Mouse (Mus musculus) fat pad, adult 2 months (tissue): Measurements from ENCODE around the gene Shank2.

ENCODE experiments used
- DNase-seq: peaks from one replicate; pipeline ENCODE4 v3.0.0-alpha.2; 2011; ENCODE audit warnings: low read depth, low spot score; ENCODE audit errors: extremely low read depth

Shank2 gene

DNA sequence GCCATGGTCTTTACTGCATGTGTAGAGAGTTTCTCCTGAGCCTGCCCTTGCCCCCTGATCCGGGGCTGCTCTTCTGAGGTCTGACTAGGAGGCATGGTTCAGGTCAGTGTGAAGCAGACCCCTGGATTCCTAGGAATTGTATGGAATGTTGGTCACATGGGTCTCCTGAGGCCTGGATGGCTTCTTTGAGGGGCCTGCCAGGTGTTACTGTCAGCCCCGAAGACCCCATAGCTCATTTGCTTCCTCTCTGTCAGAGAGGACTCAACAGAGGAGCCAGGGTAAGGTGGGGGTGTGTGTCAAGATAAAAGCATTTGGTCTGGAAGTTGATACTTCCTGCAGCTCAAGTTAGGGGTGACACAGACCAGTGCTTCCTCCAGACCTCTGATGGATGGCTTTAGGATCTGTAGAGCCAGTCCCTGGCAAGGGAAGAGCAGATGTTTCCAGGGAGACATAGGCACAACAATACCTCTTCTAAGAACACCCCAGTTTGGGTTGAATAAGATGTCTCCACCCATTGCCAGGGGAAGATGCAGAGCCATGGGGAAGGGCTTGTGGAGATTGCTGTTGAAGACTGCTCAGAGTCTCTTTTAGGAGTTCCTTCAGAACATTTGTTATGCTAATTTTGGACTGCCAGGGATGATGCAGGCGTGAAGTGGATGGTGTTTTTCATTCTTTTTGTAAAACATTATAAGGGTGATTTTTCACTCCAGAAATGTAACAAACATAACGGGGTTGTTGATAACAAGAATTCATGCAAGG is 100.7 kb downstream of the Shank2 start:
- no peak for DNase-seq

DNA sequence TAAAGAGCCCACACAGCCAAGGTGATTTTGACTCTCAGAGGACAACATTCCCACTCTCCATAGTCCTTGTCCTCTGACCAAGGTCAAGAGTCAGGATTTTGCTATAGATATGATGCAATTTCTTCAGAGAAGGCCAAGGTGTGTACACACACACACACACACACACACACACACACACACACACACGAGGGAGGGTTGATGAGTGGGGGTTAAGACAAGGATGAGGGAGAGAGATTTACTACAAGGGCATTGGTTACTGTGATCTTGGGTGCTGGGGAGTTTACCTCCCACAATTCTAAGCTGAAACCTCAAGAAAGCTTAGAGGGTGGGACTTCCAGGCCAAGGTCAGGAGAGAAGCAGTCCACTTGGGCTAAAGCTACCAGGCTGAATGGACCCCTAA is 104.2 kb downstream of the Shank2 start:
- no peak for DNase-seq

DNA sequence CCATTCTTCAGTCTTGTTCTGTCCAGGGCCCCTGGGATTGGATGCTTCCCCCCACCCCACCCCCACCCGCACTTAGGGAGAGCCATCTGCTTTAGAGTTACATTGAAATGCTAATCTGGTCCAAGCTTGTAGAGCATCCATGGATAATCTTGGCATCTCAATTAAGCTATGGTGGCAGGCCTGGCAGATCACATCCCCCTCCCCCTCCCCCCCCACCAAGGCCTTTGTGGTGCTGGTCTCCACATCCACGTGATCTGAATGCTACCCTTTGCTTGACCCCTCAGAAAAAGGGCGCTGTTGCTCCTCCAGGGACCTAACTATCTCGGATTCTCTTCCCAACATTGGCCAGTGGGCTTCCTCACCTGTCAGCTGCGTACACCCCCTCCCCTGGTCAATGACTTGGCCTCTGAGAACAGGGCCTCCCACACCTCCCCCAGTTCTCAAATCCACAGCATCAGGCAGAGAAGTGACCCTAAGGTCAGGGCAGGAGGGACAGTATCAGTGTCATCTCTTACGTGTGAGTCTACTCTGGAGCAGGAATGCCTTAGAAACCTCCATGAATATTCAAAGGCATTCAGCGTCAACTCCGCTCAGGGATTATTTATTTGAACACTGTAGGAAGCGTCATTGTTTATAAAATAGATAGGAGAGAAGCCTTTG is 104.8 kb downstream of the Shank2 start:
- no peak for DNase-seq

DNA sequence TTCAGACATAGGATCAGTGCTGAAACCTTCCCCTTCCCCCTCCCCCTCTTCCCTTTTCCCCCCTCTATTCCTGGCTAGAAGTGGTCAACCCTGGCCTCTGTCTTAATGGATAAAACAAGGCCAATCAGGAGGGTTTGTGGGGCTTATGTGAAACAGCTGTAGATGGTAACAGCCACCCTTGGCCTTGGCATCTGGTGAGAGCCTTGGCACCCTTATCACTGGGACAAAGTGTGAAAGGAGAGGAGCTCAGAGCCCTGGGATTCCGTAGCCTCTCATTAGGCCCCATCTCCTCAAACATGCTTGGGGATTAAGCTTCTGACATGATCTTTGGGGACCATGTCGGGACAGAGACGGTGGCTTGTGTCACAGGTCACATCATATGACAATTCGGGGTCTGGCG is 106.4 kb downstream of the Shank2 start:
- DNase-seq: no peak

DNA sequence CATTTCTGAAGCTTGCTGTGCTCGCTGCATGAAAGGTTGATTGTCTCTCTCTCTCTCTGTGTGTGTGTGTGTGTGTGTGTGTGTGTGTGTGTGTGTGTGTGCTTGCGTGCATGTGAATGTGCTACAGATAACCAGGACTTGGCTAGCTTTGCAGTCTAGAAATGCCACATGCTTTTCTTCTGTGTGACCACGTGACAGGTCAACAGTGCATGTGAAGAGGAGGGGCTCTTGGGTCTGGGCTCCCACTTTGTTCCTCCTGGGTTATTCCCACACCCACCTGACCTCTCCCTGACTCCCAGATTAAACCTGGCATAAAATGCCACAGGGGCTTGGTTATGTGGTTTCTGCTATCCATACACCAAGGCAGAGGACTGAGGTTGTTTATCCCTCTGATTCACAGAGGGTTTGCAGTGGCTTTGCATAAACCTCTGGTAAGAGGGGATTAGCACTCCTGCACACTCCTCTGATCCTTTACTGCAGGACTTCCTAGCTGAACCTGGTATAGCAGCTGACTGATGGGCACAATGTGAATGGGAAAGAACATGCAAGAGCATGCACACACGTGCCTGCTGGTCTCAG is 109.4 kb downstream of the Shank2 start:
- no peak for DNase-seq

DNA sequence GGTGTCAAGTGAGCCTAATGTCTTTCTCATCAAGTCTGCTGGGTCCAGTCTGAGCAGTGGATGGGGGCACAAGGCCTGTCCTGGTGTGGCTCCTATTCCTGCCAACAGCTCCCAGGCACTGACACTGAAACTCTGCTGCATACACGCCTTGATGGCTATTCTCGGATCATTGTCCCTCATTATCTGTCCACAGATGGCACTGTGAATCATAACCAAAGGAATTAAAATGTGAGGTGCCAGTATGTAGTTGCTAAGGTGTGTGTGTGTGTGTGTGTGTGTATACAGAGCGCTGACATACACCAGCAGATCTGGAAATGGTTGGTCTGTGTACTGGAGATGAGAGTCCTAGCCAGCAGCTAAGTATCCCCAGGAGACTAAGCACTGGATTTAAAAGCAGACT is 110.3 kb downstream of the Shank2 start:
- DNase-seq: no peak

DNA sequence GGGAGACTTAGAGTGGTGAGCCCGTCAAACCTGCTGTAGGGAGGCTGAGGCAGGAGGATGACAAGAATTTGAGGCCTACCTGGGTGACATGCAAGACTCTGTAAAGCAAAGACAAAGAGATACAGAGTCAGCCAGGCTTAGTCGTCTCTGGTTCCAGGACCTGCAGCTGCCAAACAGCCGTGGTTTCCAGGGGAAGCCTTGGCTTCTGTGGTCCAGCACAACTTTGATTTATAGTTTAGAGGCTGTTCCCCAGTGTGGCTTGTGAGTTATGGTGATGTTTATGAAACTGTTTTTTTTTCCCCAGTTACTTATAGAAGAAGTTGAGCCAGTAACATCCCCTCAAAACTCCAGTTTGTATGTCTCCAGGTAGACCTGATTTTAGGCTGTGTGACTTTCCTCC is 112.5 kb downstream of the Shank2 start:
- DNase-seq: no peak

DNA sequence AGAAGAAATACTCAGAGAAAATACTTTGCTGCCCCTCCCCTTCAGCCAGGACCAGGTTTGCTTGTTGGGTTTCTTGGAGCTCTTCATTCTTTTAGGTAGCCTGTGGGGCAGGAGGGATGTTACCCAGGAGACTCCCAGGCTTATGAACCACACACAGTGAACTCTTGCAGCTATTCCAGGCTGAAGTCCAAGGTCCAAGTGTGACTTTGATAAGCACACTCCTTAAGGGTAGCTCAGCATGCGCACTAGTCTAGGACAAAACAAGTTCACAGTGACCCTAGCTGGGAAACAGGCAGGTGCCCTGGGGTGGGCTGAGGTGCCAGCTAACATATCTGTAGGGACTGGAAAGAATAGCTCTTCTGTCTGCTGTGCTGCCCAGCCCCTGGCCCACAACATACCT is 117.8 kb downstream of the Shank2 start:
- no peak for DNase-seq

DNA sequence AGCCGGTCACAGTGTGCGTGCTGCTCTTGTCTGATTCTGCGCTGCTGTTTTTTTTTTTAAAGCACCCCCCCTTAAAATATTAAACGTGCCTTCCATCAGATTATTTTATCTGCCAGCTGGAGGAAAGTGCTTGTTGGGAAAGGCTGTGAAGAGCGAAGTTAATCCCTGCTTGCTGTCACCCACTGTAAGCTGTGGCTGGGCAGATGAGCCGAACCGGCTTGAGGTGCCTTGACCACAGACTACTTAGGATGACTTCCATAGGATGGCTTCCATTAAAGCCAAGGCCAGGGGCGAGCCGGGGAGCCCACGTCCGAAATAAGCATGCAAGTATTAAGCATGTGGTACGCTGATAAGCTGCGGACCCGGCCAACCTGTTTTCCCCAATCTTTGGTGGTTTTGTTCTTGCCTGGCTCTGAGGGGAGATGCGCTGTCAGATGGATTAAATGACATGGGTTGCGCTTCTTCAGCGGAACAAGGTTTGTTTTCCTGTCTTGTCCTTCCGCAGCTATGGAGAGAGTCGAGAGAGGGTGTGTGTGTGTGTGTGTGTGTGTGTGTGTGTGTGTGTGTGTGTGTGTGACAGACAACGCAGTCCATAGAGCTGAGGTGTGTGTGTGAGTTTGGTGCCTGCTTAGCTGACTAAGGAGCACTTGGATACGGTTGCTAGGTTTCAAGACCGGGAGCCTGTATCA is 131.1 kb downstream of the Shank2 start:
- no peak for DNase-seq

DNA sequence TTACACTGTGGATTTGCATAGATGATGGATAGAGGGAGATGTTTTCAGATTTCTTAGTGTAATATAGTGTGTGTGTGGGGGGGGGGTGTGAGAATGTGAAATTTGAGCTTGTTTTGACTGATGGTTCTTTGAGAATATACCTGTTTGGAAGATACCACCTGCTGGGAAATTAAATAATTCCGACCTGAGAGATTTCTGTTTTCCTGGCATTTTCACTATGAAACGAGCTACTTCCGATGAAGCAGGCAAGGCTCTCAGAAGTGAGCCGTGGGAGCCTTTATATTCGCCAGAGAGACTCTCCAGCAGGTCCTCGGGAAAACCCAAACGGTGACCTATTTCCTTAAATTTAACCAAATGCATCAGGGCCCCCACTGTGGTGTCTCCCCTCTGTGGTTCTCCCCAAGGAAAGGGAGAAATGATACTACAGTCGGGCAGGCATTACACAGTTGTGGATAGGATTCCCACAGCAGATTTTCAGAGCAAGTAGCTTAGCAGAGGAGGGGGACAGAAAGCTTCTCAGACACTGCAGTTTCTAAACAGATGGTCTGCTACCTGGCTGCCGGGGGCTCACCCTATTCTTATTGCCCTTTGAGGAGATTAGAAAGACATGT is 131.8 kb downstream of the Shank2 start:
- DNase-seq: no peak

DNA sequence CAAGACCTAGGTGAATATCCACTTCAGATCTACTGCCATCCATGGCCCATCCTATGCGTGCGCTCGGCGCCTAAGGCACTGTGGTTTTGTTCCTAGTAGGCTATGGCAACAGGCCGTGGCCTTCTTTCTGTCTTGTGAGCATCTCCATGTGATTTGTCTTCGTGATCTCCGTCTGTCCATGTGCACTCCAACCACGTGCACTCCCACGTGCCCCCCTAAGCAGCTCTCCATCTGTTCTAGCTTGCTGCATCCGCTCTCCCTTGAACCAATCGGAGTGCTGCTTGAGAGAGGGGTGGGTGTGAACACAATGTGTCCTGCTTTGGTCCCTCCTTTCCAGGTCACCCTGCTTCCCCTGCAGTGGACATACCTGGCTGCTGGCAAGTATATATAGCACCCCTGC is 133.0 kb downstream of the Shank2 start:
- no peak for DNase-seq

DNA sequence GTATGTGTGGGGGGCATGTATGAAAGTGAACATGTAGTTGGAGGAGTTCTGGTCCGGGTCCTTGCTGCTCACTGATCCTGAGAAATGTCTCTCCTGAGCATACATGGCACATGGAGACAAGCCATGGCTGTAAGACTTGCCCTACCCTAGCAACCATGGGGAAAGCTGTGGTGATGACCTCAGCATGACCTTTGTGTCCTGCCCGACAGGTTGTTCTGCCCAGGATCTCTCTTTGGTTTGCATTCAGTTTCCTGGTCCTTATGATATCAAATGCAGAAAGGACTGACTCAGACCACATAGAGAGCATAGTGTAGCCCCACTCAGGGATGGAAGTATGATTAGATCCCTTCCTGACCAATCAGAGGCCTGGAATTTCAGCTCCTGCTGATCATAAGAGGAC is 136.1 kb downstream of the Shank2 start:
- no peak for DNase-seq

DNA sequence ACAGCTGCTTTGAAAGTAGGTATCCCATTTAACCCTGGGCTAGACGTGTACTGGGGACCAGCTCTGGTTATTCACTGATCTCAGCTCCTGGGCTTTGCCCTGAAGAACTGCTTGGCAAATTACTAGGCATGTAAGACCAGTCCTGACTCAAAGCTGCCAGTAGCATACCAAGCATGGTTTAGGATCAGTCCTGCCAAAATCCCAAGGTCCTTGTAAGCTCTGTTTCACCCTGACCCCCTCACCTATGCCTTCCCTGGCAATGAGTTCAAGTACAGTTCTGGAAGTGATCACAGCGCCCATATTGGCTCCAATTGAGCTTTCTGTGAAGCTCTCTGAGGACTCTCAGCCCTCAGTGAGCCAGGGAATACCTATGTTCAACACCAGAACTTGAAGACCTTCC is 136.7 kb downstream of the Shank2 start:
- no peak for DNase-seq

DNA sequence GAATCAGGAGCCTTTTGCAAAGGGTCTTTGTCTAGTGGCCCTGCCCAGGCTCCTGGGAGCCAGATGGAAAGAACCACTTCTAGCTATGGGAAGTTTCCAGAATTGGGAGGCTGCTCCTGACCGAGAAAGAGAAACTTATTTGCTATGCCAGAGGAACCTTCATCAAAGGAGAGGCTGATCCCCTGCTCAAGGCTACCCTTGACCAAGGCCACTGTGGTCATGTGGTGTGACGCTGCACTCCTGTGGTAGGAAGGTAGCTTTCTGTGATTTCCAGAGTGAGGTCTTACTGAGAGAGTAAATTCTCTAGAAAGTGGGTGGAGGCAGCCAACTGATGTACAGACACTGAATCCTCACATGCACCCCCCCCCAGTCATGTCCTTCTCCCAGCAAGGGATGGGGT is 138.0 kb downstream of the Shank2 start:
- DNase-seq: no peak

DNA sequence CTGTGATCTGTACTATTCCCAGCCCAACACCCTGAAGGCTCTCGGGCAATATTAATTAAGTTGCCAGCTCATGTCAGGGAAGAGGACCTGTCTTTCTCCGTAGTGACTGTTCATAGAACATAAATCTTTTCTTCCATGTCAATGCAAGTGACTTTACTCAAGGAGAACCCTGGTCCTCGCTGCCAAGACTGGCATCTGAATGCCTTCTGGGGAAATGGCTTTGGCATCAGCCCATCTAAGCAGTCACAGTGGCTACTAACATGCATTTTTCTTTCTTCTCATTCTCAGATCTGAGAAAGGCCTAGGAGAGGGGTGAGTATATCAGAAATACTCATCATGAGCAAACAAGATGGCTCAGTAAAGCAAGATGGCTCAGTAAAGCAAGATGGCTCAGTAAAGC is 138.7 kb downstream of the Shank2 start:
- no peak for DNase-seq

DNA sequence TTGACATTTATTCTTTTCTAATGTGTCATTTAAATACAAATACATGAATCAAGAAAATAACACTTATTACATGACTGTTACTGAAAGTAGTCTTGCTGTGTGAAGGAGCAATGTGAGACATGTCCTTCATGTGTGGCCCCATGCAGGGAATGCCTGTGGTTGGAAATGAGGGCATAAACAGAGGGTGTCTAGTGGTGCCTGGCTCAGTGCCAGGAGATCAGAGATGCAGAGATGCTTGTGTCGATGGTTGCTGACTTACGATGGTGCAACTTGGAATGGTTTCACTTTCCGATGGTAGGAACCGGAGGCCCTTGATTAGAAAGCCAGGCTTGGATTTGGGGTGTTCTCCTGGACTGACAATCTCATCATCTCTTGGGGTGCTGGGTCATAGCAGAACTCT is 140.3 kb downstream of the Shank2 start:
- DNase-seq: no peak

DNA sequence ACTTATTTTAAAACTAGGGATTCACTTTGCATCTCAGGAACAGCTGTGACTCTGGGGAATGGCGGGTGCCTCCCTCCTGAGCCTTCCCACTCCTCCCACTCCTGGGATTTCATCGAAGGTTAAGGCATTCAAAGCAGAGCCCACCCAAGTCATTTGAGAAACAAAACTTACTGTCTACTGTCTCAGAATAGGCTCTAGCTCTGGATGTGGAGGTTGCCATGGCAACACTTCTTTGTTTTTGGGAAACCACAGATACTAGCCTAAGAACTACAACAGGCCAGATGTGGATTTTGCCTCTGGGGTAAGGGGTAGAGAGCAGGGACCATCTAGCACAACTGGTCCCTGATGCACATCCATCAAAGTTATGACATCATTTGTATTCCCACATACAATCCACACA is 142.2 kb downstream of the Shank2 start:
- no peak for DNase-seq

DNA sequence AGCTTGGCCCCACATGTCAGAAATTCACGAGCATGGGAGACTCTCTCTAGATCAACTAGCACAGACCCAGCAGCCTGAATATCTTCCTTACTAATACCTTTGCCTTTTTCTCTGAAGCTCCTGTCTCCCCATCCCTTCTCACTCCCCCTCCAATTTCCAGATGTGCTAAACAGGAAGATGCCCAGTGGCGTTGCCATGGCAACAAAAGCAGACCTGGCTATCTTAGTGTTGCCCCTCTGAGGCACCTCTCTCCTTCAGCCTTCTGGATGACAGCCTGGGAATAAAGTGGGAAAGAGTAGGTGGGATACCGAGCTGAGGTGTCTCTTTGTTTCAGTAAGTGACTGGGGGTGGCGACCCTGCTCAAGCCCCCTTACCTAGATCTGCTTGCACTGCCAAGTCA is 146.4 kb downstream of the Shank2 start:
- DNase-seq: no peak

DNA sequence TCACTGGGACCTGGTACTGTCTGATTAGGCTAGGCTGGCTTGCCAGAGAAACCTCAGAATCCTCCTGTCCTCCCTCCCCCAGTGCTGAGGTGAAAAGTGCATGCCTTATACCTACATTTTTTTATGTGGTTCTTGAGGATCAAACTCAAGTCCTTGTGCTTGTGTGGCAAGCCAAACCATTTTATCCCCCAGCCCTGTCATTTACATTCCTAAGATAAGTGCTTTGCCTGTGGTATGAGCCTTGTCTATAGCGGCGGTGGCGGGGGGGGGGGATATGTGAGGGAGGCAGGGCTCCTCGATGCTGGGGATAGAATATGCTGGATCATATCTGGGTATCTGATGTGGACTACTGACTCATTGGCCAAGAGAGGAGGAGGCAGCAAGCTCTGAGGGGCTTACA is 151.4 kb downstream of the Shank2 start:
- DNase-seq: no peak

DNA sequence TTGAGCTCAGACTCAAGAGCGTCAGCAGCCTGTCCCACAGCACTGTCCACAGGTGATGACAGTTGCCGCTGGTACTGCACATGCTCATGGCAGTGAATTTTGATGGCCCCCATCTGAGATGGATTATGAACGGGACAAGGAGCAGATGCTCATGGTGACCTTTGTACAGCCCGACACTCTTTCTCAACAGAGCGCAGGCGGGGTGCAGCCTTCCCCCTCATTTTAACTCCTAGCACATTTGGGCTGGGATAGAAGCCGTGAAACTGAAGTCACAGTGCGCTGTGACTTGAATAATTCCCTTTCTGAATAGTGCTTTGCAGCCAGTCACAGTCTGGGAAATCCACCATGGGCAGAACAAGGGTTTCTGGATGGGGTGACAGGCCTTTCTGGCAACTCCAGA is 152.0 kb downstream of the Shank2 start:
- no peak for DNase-seq

DNA sequence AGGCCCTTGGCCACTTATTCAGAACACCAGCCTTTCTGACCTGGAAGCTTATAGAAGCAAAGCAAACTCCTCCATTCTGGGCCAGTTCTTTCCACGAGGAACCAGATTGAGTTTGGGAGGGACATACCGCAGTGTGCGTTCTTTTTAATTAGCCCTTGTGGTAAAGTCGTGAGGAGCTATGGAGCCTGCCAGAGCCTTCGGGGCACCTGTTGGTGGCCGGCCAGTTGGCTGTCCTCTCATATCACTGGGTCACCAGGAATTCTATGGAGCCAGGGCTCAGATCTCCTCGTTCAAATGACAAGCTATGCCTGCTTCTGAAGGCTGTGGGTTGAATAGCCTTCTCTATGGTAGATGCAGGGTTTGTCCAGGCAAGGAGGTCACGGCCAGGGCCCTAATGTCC is 156.2 kb downstream of the Shank2 start:
- no peak for DNase-seq

DNA sequence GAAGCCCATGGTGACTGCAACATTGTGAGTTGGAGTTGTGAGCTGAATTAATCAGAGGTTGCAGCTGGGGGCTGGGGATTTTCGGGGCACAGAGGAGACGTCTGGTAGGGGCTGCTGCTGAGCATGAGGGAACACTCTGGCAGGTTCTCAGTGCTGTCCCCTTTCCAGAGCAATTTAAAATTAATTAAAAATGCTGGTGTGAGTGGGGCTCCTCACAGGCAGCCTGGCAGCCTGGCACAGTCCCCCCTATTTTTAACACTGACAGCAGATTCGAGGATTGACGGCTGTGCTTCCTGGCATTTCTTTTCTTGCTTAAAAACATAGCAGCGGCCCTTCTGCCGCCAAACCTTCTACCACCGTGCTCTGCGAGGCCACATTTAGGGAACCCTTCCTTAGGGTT is 157.8 kb downstream of the Shank2 start:
- no peak for DNase-seq
